Mouse (Mus musculus): ENCODE data around the gene Trmt61a.

- no peak for TF ChIP-seq CTCF (IDR thresholded peaks at IDR 0.05; ENCODE audit: extremely low read depth, insufficient read depth, insufficient read length, insufficient replicate concordance)
- no peak for TF ChIP-seq POLR2A (IDR thresholded peaks at IDR 0.05; ENCODE audit: low read depth, low read length)
Observed at GRCm38 (mm10) chr12:111716505-111716904, 38.6 kb downstream of the Trmt61a start.
